Mouse (Mus musculus) forebrain, embryonic 10.5 days (tissue): Measurements from ENCODE around the gene Pde2a. TPM values are rescaled to one million over a fixed set of nuclear protein-coding genes. Genes with fewer than 3 reads are reported as not detected.

Experiments
- DNase-seq: peaks from one replicate; pipeline ENCODE4 v3.0.0-alpha.2; 2017; ENCODE audit warnings: low spot score; ENCODE audit errors: extremely low spot score
- H3K27ac ChIP-seq: fragments of 300-500 bp; sonication (generic); 2 replicates; pipeline ENCODE4 v1.5.1; 2016; ENCODE audit warnings: mild to moderate bottlenecking
- H3K27me3 ChIP-seq: fragments of 300-500 bp; sonication (generic); 2 replicates; pipeline ENCODE4 v1.6.1; 2016; ENCODE audit warnings: mild to moderate bottlenecking; ENCODE audit not compliant: poor library complexity, severe bottlenecking
- H3K36me3 ChIP-seq: fragments of 300-500 bp; sonication (generic); replicated peaks from 2 replicates; pipeline ENCODE4 v1.6.1; 2016; ENCODE audit warnings: mild to moderate bottlenecking, moderate library complexity
- H3K4me1 ChIP-seq: fragments of 300-500 bp; sonication (generic); 2 replicates; pipeline ENCODE4 v1.6.1; 2016
- H3K4me3 ChIP-seq: fragments of 300-500 bp; sonication (generic); 2 replicates; pipeline ENCODE4 v1.5.1; 2016; ENCODE audit warnings: mild to moderate bottlenecking, moderate library complexity
- H3K9me3 ChIP-seq: fragments of 300-500 bp; sonication (generic); 2 replicates; pipeline ENCODE4 v1.6.1; 2016; ENCODE audit warnings: mild to moderate bottlenecking, moderate library complexity
- WGBS: fragments of 180-500 bp; shearing (Covaris S2); methylation state at CpG from one replicate; pipeline ENCODE4 v1.1.7; 2016; 5-methylcytosine and 5-hydroxymethylcytosine counted together
- polyA plus RNA-seq: library from polyadenylated mRNA; unstranded; fragments of >200 nt; fragmentation: Nextera tagmentation; extraction: Ambion mirVana; gene quantifications from 2 replicates; pipeline ENCODE4 v1.2.1, GENCODE M21; 2016

Pde2a gene
- polyA plus RNA-seq, 1 experiment from 2014 or later = 16.3 TPM

- DNase-seq = no peak
- peaks cover 6% of the 10 kb centered on the region; the same call in 1 of the 2 replicates for H3K4me1 ChIP-seq
- H3K9me3 ChIP-seq = no peaks in the 10 kb centered on the region
- WGBS = 65% methylated on average over 10 of the region's 10 CpGs
- H3K27me3 ChIP-seq = no peaks in the 10 kb centered on the region
- no peaks in the 10 kb centered on the region for H3K36me3 ChIP-seq
- H3K27ac ChIP-seq = no peak overlapping the region
- H3K4me3 ChIP-seq = no peak overlapping the region
Observed at GRCm38 (mm10) chr7:101472598-101473558, 51.4 kb downstream of the Pde2a start.

GRCm38 (mm10) chr7:101474399-101474811 is 52.9 kb downstream of the Pde2a start:
- Histone ChIP-seq H3K4me3 (no peak overlapping the region), H3K27ac (no peak overlapping the region), H3K27me3 (no peaks in the 10 kb centered on the region), H3K4me1 (peaks cover 6% of the 10 kb centered on the region; the same call in 1 of the 2 replicates), H3K9me3 (no peaks in the 10 kb centered on the region), H3K36me3 (no peaks in the 10 kb centered on the region)
- DNase-seq = no peak
- WGBS = 91% methylated on average over 5 of the region's 5 CpGs

- 81% methylated on average over 3 of the region's 3 CpGs for WGBS
Observed at GRCm38 (mm10) chr7:101476028-101476427, 54.5 kb downstream of the Pde2a start.

GRCm38 (mm10) chr7:101476493-101476892 is 55.0 kb downstream of the Pde2a start:
- WGBS = 83% methylated on average over 4 of the region's 4 CpGs
- Histone ChIP-seq H3K27me3 (no peaks in the 10 kb centered on the region), H3K4me1 (peaks cover 13% of the 10 kb centered on the region), H3K9me3 (no peaks in the 10 kb centered on the region), H3K36me3 (no peaks in the 10 kb centered on the region), H3K4me3 (no peak overlapping the region), H3K27ac (no peak overlapping the region)
- DNase-seq = no peak

More at GRCm38 (mm10) chr7:101476028-101476427, 54.5 kb downstream of the Pde2a start:
- Histone ChIP-seq H3K9me3 (no peaks in the 10 kb centered on the region), H3K27ac (no peak overlapping the region), H3K27me3 (no peaks in the 10 kb centered on the region), H3K36me3 (no peaks in the 10 kb centered on the region), H3K4me1 (peaks cover 12% of the 10 kb centered on the region), H3K4me3 (no peak overlapping the region)
- DNase-seq = no peak

GRCm38 (mm10) chr7:101477200-101477599 is 55.7 kb downstream of the Pde2a start:
- Histone ChIP-seq H3K27ac (no peak overlapping the region), H3K27me3 (no peaks in the 10 kb centered on the region), H3K4me1 (peaks cover 10% of the 10 kb centered on the region), H3K4me3 (no peak overlapping the region), H3K36me3 (no peaks in the 10 kb centered on the region), H3K9me3 (no peaks in the 10 kb centered on the region)
- 60% methylated on average over 5 of the region's 5 CpGs for WGBS
- no peak for DNase-seq

- DNase-seq = no peak
- H3K36me3 ChIP-seq = no peaks in the 10 kb centered on the region
- no peaks in the 10 kb centered on the region for H3K9me3 ChIP-seq
- H3K4me3 ChIP-seq = no peak overlapping the region
- no peaks in the 10 kb centered on the region for H3K27me3 ChIP-seq
- H3K4me1 ChIP-seq = peaks cover 7% of the 10 kb centered on the region
- 81% methylated on average over 5 of the region's 5 CpGs for WGBS
- no peak overlapping the region for H3K27ac ChIP-seq
Observed at GRCm38 (mm10) chr7:101478099-101478498, 56.6 kb downstream of the Pde2a start.

GRCm38 (mm10) chr7:101479841-101480240 is 58.4 kb downstream of the Pde2a start:
- no peaks in the 10 kb centered on the region for H3K36me3 ChIP-seq
- H3K27me3 ChIP-seq = no peaks in the 10 kb centered on the region
- 81% methylated on average over 4 of the region's 4 CpGs for WGBS
- no peak overlapping the region for H3K4me3 ChIP-seq
- H3K9me3 ChIP-seq = no peaks in the 10 kb centered on the region
- no peak for DNase-seq
- H3K27ac ChIP-seq = no peak overlapping the region
- peaks cover 11% of the 10 kb centered on the region for H3K4me1 ChIP-seq

GRCm38 (mm10) chr7:101480671-101481070 is 59.2 kb downstream of the Pde2a start:
- no peak for DNase-seq
- no peaks in the 10 kb centered on the region for H3K36me3 ChIP-seq
- 67% methylated on average over 6 of the region's 6 CpGs for WGBS
- no peaks in the 10 kb centered on the region for H3K27me3 ChIP-seq
- no peaks in the 10 kb centered on the region for H3K9me3 ChIP-seq
- no peak overlapping the region for H3K27ac ChIP-seq
- H3K4me1 ChIP-seq = peaks cover 11% of the 10 kb centered on the region
- H3K4me3 ChIP-seq = no peak overlapping the region

- H3K4me3 ChIP-seq = no peak overlapping the region
- no peaks in the 10 kb centered on the region for H3K9me3 ChIP-seq
- no peak overlapping the region for H3K27ac ChIP-seq
- H3K27me3 ChIP-seq = no peaks in the 10 kb centered on the region
- no peaks in the 10 kb centered on the region for H3K36me3 ChIP-seq
- 74% methylated on average over 8 of the region's 8 CpGs for WGBS
- peaks cover 11% of the 10 kb centered on the region for H3K4me1 ChIP-seq
- no peak for DNase-seq
Observed at GRCm38 (mm10) chr7:101481872-101482498, 60.5 kb downstream of the Pde2a start.

GRCm38 (mm10) chr7:101482499-101483081 is 61.1 kb downstream of the Pde2a start:
- no peak for DNase-seq
- WGBS = 81% methylated on average over 9 of the region's 9 CpGs

GRCm38 (mm10) chr7:101483498-101484115 is 62.1 kb downstream of the Pde2a start:
- H3K36me3 ChIP-seq = no peaks in the 10 kb centered on the region
- H3K4me1 ChIP-seq = peaks cover 11% of the 10 kb centered on the region
- no peak for DNase-seq
- H3K27me3 ChIP-seq = no peaks in the 10 kb centered on the region
- 76% methylated on average over 9 of the region's 9 CpGs for WGBS
- no peaks in the 10 kb centered on the region for H3K9me3 ChIP-seq
- no peak overlapping the region for H3K27ac ChIP-seq
- no peak overlapping the region for H3K4me3 ChIP-seq

More at GRCm38 (mm10) chr7:101482499-101483081, 61.1 kb downstream of the Pde2a start:
- Histone ChIP-seq H3K4me3 (no peak overlapping the region), H3K36me3 (no peaks in the 10 kb centered on the region), H3K27ac (no peak overlapping the region), H3K9me3 (no peaks in the 10 kb centered on the region), H3K27me3 (no peaks in the 10 kb centered on the region), H3K4me1 (peaks cover 11% of the 10 kb centered on the region)

- Histone ChIP-seq H3K27me3 (no peaks in the 10 kb centered on the region), H3K9me3 (no peaks in the 10 kb centered on the region), H3K36me3 (no peaks in the 10 kb centered on the region), H3K27ac (no peak overlapping the region), H3K4me3 (no peak overlapping the region), H3K4me1 (0 out of 2 replicates have a peak, but pooled peaks cover 4% of the 10 kb centered on the region)
- no peak for DNase-seq
- 86% methylated on average over 5 of the region's 5 CpGs for WGBS
Observed at GRCm38 (mm10) chr7:101487102-101487501, 65.6 kb downstream of the Pde2a start.
